Mouse (Mus musculus) heart, adult 2 months (tissue): ENCODE measurements around the gene Tspan33. TPM values are rescaled to one million over a fixed set of nuclear protein-coding genes. Genes with fewer than 3 reads are reported as not detected.

Experiments
- DNase-seq, 2 experiments: peaks; one replicate each; pipeline ENCODE4 v3.0.0; 2021
- H3K27ac ChIP-seq: fragments of 200-600 bp; 2 replicates; pipeline ENCODE4 v1.8.1; 2022
- H3K27me3 ChIP-seq: fragments of 200-500 bp; 2 replicates; pipeline ENCODE4 v1.6.1; 2012; ENCODE audit warnings: mild to moderate bottlenecking, low read length, inconsistent platforms, mixed read lengths; ENCODE audit not compliant: control insufficient read depth, insufficient read depth
- H3K36me3 ChIP-seq: fragments of 200-500 bp; 2 replicates; pipeline ENCODE4 v1.6.1; 2012; ENCODE audit warnings: low read length, inconsistent platforms; ENCODE audit not compliant: control insufficient read depth, insufficient read depth
- H3K4me1 ChIP-seq: fragments of 200-500 bp; 2 replicates; pipeline ENCODE4 v1.6.1; 2011; ENCODE audit warnings: low read length; ENCODE audit not compliant: control insufficient read depth, insufficient read depth
- H3K4me3 ChIP-seq: fragments of 200-600 bp; 2 replicates; pipeline ENCODE4 v1.8.1; 2022
- H3K79me2 ChIP-seq: fragments of 200-500 bp; replicated peaks from 2 replicates; pipeline ENCODE4 v1.6.1; 2012; ENCODE audit warnings: mild to moderate bottlenecking, inconsistent platforms, low read length, moderate library complexity, mixed read lengths; ENCODE audit not compliant: control insufficient read depth, insufficient read depth
- H3K9ac ChIP-seq: fragments of 200-500 bp; 2 replicates; pipeline ENCODE4 v1.6.1; 2012; ENCODE audit warnings: low read depth, mild to moderate bottlenecking, control low read depth, inconsistent platforms, low read length, mixed read lengths
- CTCF ChIP-seq: fragments of 200-600 bp; IDR thresholded peaks from 2 replicates; pipeline ENCODE4 v1.8.1; 2022; ENCODE audit warnings: antibody characterized with exemption, mild to moderate bottlenecking, moderate library complexity
- EP300 ChIP-seq: fragments of 200-500 bp; IDR thresholded peaks from 2 replicates; pipeline ENCODE4 v1.6.1; 2011; ENCODE audit warnings: low read depth, low read length, control low read depth; ENCODE audit not compliant: insufficient read depth
- POLR2A ChIP-seq: fragments of 200-500 bp; IDR thresholded peaks from 2 replicates; pipeline ENCODE4 v1.6.1; 2011; ENCODE audit warnings: mild to moderate bottlenecking, low read depth, low read length, control low read depth; ENCODE audit not compliant: insufficient read depth
- WGBS: fragments of 180-500 bp; shearing (Covaris S2); methylation state at CpG from one replicate; pipeline ENCODE4 v1.1.7; 2018; 5-methylcytosine and 5-hydroxymethylcytosine counted together
- intact Hi-C: fragments of 180-260 bp; cut with DNase I; formaldehyde crosslinking; loops from one replicate; pipeline ENCODE4 v1.15.1; 2025
- polyA plus RNA-seq: library from polyadenylated mRNA; depleted of rRNA; stranded (reverse); fragments of >200 nt; gene quantifications from 2 replicates; pipeline ENCODE4 v1.2.3, GENCODE M21; 2012; rRNA removed
- total RNA-seq, 2 experiments: library from RNA; stranded (reverse); gene quantifications; 2 replicates each; pipeline ENCODE4 v1.2.3; 2021

Gene Tspan33
- total and polyA plus RNA-seq, 3 experiments = 2.2 to 2.7 (median 2.5) TPM

GRCm38 (mm10) chr6:29766874-29767273 lies 72.9 kb downstream of the Tspan33 start:
- TF ChIP-seq CTCF = no peak
- no peak for TF ChIP-seq EP300
- no peak for TF ChIP-seq POLR2A
- 90% methylated on average over 2 of the region's 2 CpGs for WGBS
- intact Hi-C loops = loop anchor here (2.0 to 10.0 kb wide), 2 partner anchors 278 to 312 kb away; partner anchors contain the start of gene Nrf1

More at GRCm38 (mm10) chr6:29766874-29767273, 72.9 kb downstream of the Tspan33 start:
- no peak for DNase-seq
- Histone ChIP-seq H3K9ac (no peak overlapping the region), H3K4me3 (no peak overlapping the region), H3K27ac (no peak overlapping the region), H3K36me3 (no peaks in the 10 kb centered on the region), H3K79me2 (no peaks in the 10 kb centered on the region), H3K4me1 (peaks cover 2% of the 10 kb centered on the region), H3K27me3 (no peaks in the 10 kb centered on the region)

Other genes with a start within 250 kb of the Tspan33 start
- gene Atp6v1f, start 226.5 kb upstream of the Tspan33 start, total RNA-seq = 100 to 1,000 TPM; 109 to 125 TPM
- 186 and 208 TPM in 2 replicates for gene Atp6v1f, start 226.5 kb upstream of the Tspan33 start, polyA plus RNA-seq
- not detected for gene Atp6v1fnb, start 222.8 kb upstream of the Tspan33 start, total RNA-seq
- gene Atp6v1fnb, start 222.8 kb upstream of the Tspan33 start, polyA plus RNA-seq = not detected in 2 replicates
- gene Kcp, start 186.3 kb upstream of the Tspan33 start, total RNA-seq = 1 to 10 TPM; 2.3 to 3.0 TPM
- 8.5 and 9.8 TPM in 2 replicates for gene Kcp, start 186.3 kb upstream of the Tspan33 start, polyA plus RNA-seq
- gene Irf5, start 167.6 kb upstream of the Tspan33 start, total RNA-seq = 1 to 10 TPM; 2.7 to 3.6 TPM
- gene Irf5, start 167.6 kb upstream of the Tspan33 start, polyA plus RNA-seq = 4.9 and 7.5 TPM in 2 replicates
- 10 to 100 TPM; 43.0 to 44.1 TPM for gene Tnpo3, start 84.3 kb upstream of the Tspan33 start, total RNA-seq
- gene Tnpo3, start 84.3 kb upstream of the Tspan33 start, polyA plus RNA-seq = 32.7 and 52.2 TPM in 2 replicates
- 1 to 10 TPM; 8.3 to 8.5 TPM for gene Smo, start 41.3 kb downstream of the Tspan33 start, total RNA-seq
- 12.7 and 16.4 TPM in 2 replicates for gene Smo, start 41.3 kb downstream of the Tspan33 start, polyA plus RNA-seq
- gene Ahcyl2, start 73.8 kb downstream of the Tspan33 start, total RNA-seq = 10 to 100 TPM; 14.7 to 15.6 TPM
- 10.5 and 16.2 TPM in 2 replicates for gene Ahcyl2, start 73.8 kb downstream of the Tspan33 start, polyA plus RNA-seq
- 10 to 100 TPM; 46.9 to 49.8 TPM for gene Strip2, start 222.8 kb downstream of the Tspan33 start, total RNA-seq
- gene Strip2, start 222.8 kb downstream of the Tspan33 start, polyA plus RNA-seq = 24.2 and 42.5 TPM in 2 replicates